Mouse (Mus musculus) CD4-positive helper T cell, adult 2 months (primary cell): ENCODE measurements around the gene Dapk2.

Source experiments
- DNase-seq: peaks from one replicate; pipeline ENCODE4 v3.0.0-alpha.2; 2012; ENCODE audit warnings: low read depth, missing footprints, low spot score

Gene Dapk2

GRCm38 (mm10) chr9:66157958-66158830 lies at the start of gene Dapk2:
TSS of gene Dapk2 (plus strand) at chr9:66158223.
- peak; percentile 53 for DNase-seq

- DNase-seq: no peak
Observed at GRCm38 (mm10) chr9:66109574-66109973, 48.4 kb upstream of the Dapk2 start.

- DNase-seq: no peak
Observed at GRCm38 (mm10) chr9:66110126-66110525, 47.9 kb upstream of the Dapk2 start.

GRCm38 (mm10) chr9:66110611-66111379 lies 47.2 kb upstream of the Dapk2 start:
- no peak for DNase-seq

GRCm38 (mm10) chr9:66114341-66114740 lies 43.7 kb upstream of the Dapk2 start:
- DNase-seq: no peak

- DNase-seq: no peak
Observed at GRCm38 (mm10) chr9:66116890-66117289, 41.1 kb upstream of the Dapk2 start.

GRCm38 (mm10) chr9:66119498-66119897 lies 38.5 kb upstream of the Dapk2 start:
- DNase-seq: no peak

- DNase-seq: no peak
Observed at GRCm38 (mm10) chr9:66120106-66120505, 37.9 kb upstream of the Dapk2 start.

- DNase-seq: no peak
Observed at GRCm38 (mm10) chr9:66120945-66121344, 37.1 kb upstream of the Dapk2 start.

- DNase-seq: no peak
Observed at GRCm38 (mm10) chr9:66121421-66121820, 36.6 kb upstream of the Dapk2 start.

- no peak for DNase-seq
Observed at GRCm38 (mm10) chr9:66123648-66124047, 34.4 kb upstream of the Dapk2 start.

GRCm38 (mm10) chr9:66124111-66124531 lies 33.9 kb upstream of the Dapk2 start:
- DNase-seq: no peak

- peak; percentile 98 for DNase-seq
Observed at GRCm38 (mm10) chr9:66124681-66125542, 33.1 kb upstream of the Dapk2 start.

- DNase-seq: peak; percentile 14
Observed at GRCm38 (mm10) chr9:66125543-66126455, 32.2 kb upstream of the Dapk2 start.

GRCm38 (mm10) chr9:66126456-66127192 lies 31.4 kb upstream of the Dapk2 start, which contains the start of the genes Snx1 and Ciao2a:
TSS of gene Snx1 (minus strand) at chr9:66126587.
TSS of gene Ciao2a (plus strand) at chr9:66126611.
- peak; percentile 98 for DNase-seq

GRCm38 (mm10) chr9:66127193-66127546 lies 30.9 kb upstream of the Dapk2 start:
- no peak for DNase-seq

GRCm38 (mm10) chr9:66127884-66128283 lies 30.1 kb upstream of the Dapk2 start:
- no peak for DNase-seq

GRCm38 (mm10) chr9:66131466-66131865 lies 26.6 kb upstream of the Dapk2 start:
- no peak for DNase-seq

- DNase-seq: peak; percentile 45
Observed at GRCm38 (mm10) chr9:66135967-66136366, 22.1 kb upstream of the Dapk2 start.

GRCm38 (mm10) chr9:66138193-66138592 lies 19.8 kb upstream of the Dapk2 start:
- no peak for DNase-seq
